Mouse (Mus musculus) spleen, adult 2 months (tissue): ENCODE data around the gene Ctnnd2.

ENCODE experiments used
- CTCF ChIP-seq: fragments of 200-500 bp; IDR thresholded peaks from 2 replicates; pipeline ENCODE4 v1.5.1; 2011; ENCODE audit warnings: mild to moderate bottlenecking, inconsistent platforms; ENCODE audit not compliant: insufficient read depth, insufficient read length, insufficient replicate concordance; ENCODE audit errors: extremely low read depth
- POLR2A ChIP-seq: fragments of 200-500 bp; IDR thresholded peaks from 2 replicates; pipeline ENCODE4 v1.6.1; 2011; ENCODE audit warnings: low read depth, low read length, inconsistent platforms

- TF ChIP-seq CTCF = no peak
- TF ChIP-seq POLR2A = no peak
Measured at GRCm38 (mm10) chr15:30191931-30192668, 19.7 kb downstream of the Ctnnd2 start.
